In the genomic region with DNA sequence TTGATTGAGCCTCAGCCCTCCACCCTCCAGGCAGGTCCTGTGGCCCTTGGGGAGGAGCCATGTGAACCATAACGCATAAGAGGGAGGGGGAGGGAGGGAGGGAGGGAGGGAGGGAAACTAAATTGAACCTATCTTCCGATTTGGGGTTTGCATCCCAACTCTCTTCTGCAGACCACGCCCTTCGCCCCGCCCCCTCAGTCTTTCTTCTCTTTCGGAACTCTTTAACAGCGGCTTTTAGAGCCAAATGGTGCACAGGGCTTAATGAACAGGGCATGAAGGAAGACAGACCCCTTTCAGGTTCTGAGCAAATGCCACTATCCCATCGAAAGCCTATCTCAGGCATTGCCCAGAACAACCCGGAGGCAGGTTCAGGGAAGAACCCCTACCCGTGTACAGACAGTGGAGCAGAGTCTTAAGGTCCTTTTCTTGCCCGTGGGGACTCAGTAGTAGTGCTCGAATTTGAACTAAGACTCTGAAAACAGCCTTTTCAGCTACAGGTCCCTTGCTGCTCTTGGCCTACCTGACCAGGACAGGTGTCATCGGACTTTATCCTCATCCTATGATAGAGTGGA, we compare ENCODE assay signal across 8 mouse cellular contexts. TPM values are rescaled to one million over a fixed set of nuclear protein-coding genes. Genes with fewer than 3 reads are reported as not detected.
DNase-seq lines count a peak whose midpoint lies in the region; ATAC-seq lines count a peak whose summit lies in the region.

No protein-coding gene starts in this region.

- H3K4me3 ChIP-seq in kidney, embryonic 14.5 days (ENCODE audit: low read length) = peak overlapping the region; percentile 27
- H3K4me3 ChIP-seq in hindbrain, embryonic 16.5 days (ENCODE audit: low read length) = peak overlapping the region; percentile 50

- H3K27ac ChIP-seq in kidney, embryonic 14.5 days (ENCODE audit: low read depth, low read length) = no peak overlapping the region
- H3K27ac ChIP-seq in hindbrain, embryonic 16.5 days (ENCODE audit: low read depth, low read length) = peak overlapping the region; percentile 76

- WGBS in kidney, embryonic 14.5 days = 2% methylated on average over 13 of the region's 13 CpGs
- 3% methylated on average over 13 of the region's 13 CpGs for WGBS in hindbrain, embryonic 16.5 days

- H3K36me3 ChIP-seq in kidney, embryonic 14.5 days (ENCODE audit: control insufficient read depth, insufficient read depth, low read length) = no peaks in the 10 kb centered on the region
- no peaks in the 10 kb centered on the region for H3K36me3 ChIP-seq in hindbrain, embryonic 16.5 days (ENCODE audit: control insufficient read depth, insufficient read depth, low read length)

- peaks cover 15% of the 10 kb centered on the region for H3K4me1 ChIP-seq in kidney, embryonic 14.5 days (ENCODE audit: control insufficient read depth, insufficient read depth, low read length)
- H3K4me1 ChIP-seq in hindbrain, embryonic 16.5 days (ENCODE audit: control insufficient read depth, insufficient read depth, low read depth, low read length) = peaks cover 5% of the 10 kb centered on the region

- no peaks in the 10 kb centered on the region for H3K9me3 ChIP-seq in kidney, embryonic 14.5 days (ENCODE audit: control insufficient read depth, low read length)
- H3K9me3 ChIP-seq in hindbrain, embryonic 16.5 days (ENCODE audit: control insufficient read depth, low read length) = no peaks in the 10 kb centered on the region

- H3K9ac ChIP-seq in kidney, embryonic 14.5 days (ENCODE audit: low read depth, low read length) = 0 out of 2 replicates have a peak overlapping the region, but pooled peaks have one; percentile 19
- peak overlapping the region; percentile 76 for H3K9ac ChIP-seq in hindbrain, embryonic 16.5 days (ENCODE audit: low read depth, low read length)

- no peak for DNase-seq in kidney, adult 9 months
- peak; percentile 62 for DNase-seq in embryo, embryonic 11 days
- DNase-seq in lung, postnatal 14 days = peak; percentile 19
- no peak for DNase-seq in natural killer cell, adult 2 months (ENCODE audit: low spot score in 2 of 2)
- DNase-seq in cerebellum, adult 8-10 months = no peak
- DNase-seq in frontal cortex, adult 2 months (ENCODE audit: extremely low spot score in 1 of 2, low spot score in 1 of 2) = no peak

- ATAC-seq in kidney, embryonic 14.5 days (ENCODE audit: low FRiP score, low TSS enrichment) = no peak
- ATAC-seq in hindbrain, embryonic 16.5 days = 0 out of 2 replicates have a peak, but pooled peaks have one; percentile 5

- H3K27me3 ChIP-seq in kidney, embryonic 14.5 days (ENCODE audit: control insufficient read depth, insufficient read depth, low read length) = no peaks in the 10 kb centered on the region; the same call in 1 of the 2 replicates
- H3K27me3 ChIP-seq in hindbrain, embryonic 16.5 days (replicated peaks; ENCODE audit: control insufficient read depth, insufficient read depth, low read length) = no peaks in the 10 kb centered on the region

- peak overlapping the region; percentile 51 for H3K4me2 ChIP-seq in kidney, embryonic 14.5 days (replicated peaks; ENCODE audit: low read depth, low read length)
- peak overlapping the region; percentile 86 for H3K4me2 ChIP-seq in hindbrain, embryonic 16.5 days (ENCODE audit: low read length)

RNA-seq across cellular contexts. Expression of gene Zfp663, which starts 0.6 kb away (rescaled TPM):
- 0.67 and 0.88 TPM in 2 replicates for polyA plus RNA-seq in kidney, embryonic 14.5 days (2014; fragmentation: Nextera tagmentation; extraction: Ambion mirVana)
- 4.5 and 5.5 TPM in 2 replicates for polyA plus RNA-seq in hindbrain, embryonic 16.5 days (2015; fragmentation: Nextera tagmentation; extraction: Ambion mirVana)
- 0.46 and 0.59 TPM in 2 replicates for polyA plus RNA-seq in frontal cortex, adult 2 months (2012; rRNA removed)

RNA-seq across cellular contexts. Expression of gene Zfp334, which starts 20.1 kb away (rescaled TPM):
- polyA plus RNA-seq in kidney, embryonic 14.5 days (2014; fragmentation: Nextera tagmentation; extraction: Ambion mirVana) = 7.9 and 13.9 TPM in 2 replicates
- polyA plus RNA-seq in hindbrain, embryonic 16.5 days (2015; fragmentation: Nextera tagmentation; extraction: Ambion mirVana) = 6.8 and 9.0 TPM in 2 replicates
- polyA plus RNA-seq in frontal cortex, adult 2 months (2012; rRNA removed) = 9.7 and 10.1 TPM in 2 replicates

RNA-seq across cellular contexts. Expression of gene Ocstamp, which starts 32.3 kb away (rescaled TPM):
- 0.07 and 0.09 TPM in 2 replicates for polyA plus RNA-seq in kidney, embryonic 14.5 days (2014; fragmentation: Nextera tagmentation; extraction: Ambion mirVana)
- polyA plus RNA-seq in hindbrain, embryonic 16.5 days (2015; fragmentation: Nextera tagmentation; extraction: Ambion mirVana) = 0.04 and 0.05 TPM in 2 replicates
- 0.02 TPM in 2 replicates for polyA plus RNA-seq in frontal cortex, adult 2 months (2012; rRNA removed)

RNA-seq across cellular contexts. Expression of gene Elmo2, which starts 41.7 kb away (rescaled TPM):
- 56.9 and 84.1 TPM in 2 replicates for polyA plus RNA-seq in kidney, embryonic 14.5 days (2014; fragmentation: Nextera tagmentation; extraction: Ambion mirVana)
- polyA plus RNA-seq in hindbrain, embryonic 16.5 days (2015; fragmentation: Nextera tagmentation; extraction: Ambion mirVana) = 96.2 and 115 TPM in 2 replicates
- 185 TPM in 2 replicates for polyA plus RNA-seq in frontal cortex, adult 2 months (2012; rRNA removed)

Comparison
In these comparisons a context has a peak if more than half of its experiments do, and no peak if none do; other contexts are left out.
1. DNase-seq: peak in embryo, embryonic 11 days (single experiment) and lung, postnatal 14 days (single experiment); none in kidney, adult 9 months (single experiment), natural killer cell, adult 2 months (0 of 2), cerebellum, adult 8-10 months (single experiment) and frontal cortex, adult 2 months (0 of 2).